In genomic region chr2:73834406-73835015, GRCm38 (mm10) we compare ENCODE assay signal across 23 mouse cellular contexts. TPM values are rescaled to one million over a fixed set of nuclear protein-coding genes. Genes with fewer than 3 reads are reported as not detected.
DNase-seq lines count a peak whose midpoint lies in the region; ATAC-seq and TF ChIP-seq lines count a peak whose summit lies in the region.
"Had no signal": no experiment of that assay in that cellular context is flagged by ENCODE, and none has a peak within 500 bp of the region (broad histone marks: within the 10 kb centered on the region; RNA-seq: fewer than 3 reads in every experiment).

No protein-coding gene starts in this region.

- ATAC-seq in limb, embryonic 14.5 days (ENCODE audit: low FRiP score, low read depth), result no peak
- 0 out of 2 replicates have a peak, but pooled peaks have one; percentile 24 for ATAC-seq in embryonic facial prominence, embryonic 15.5 days (ENCODE audit: insufficient number of reproducible peaks, low FRiP score, low TSS enrichment, low read depth)
- ATAC-seq in heart, embryonic 11.5 days (replicated peaks; ENCODE audit: insufficient number of reproducible peaks, low FRiP score, low TSS enrichment), result no peak
- ATAC-seq: lung, postnatal 0 days had no signal

- no peaks in the 10 kb centered on the region for H3K27me3 ChIP-seq in limb, embryonic 14.5 days (ENCODE audit: control insufficient read depth, insufficient read depth, low read length)
- no peaks in the 10 kb centered on the region for H3K27me3 ChIP-seq in limb, embryonic 10.5 days (ENCODE audit: low read depth, poor library complexity, severe bottlenecking)
- H3K27me3 ChIP-seq in embryonic facial prominence, embryonic 15.5 days, result no peaks in the 10 kb centered on the region
- no peaks in the 10 kb centered on the region for H3K27me3 ChIP-seq in heart, embryonic 11.5 days (ENCODE audit: control insufficient read depth, insufficient read depth, low read length)
- H3K27me3 ChIP-seq: heart, embryonic 15.5 days; kidney, embryonic 15.5 days; midbrain, embryonic 12.5 days had no signal

- TF ChIP-seq POLR2A in limb, embryonic 14.5 days (IDR thresholded peaks at IDR 0.05; ENCODE audit: borderline replicate concordance, extremely low read depth, insufficient read depth, insufficient read length), result no peak

- no peaks in the 10 kb centered on the region for H3K4me1 ChIP-seq in limb, embryonic 14.5 days (ENCODE audit: control insufficient read depth, insufficient read depth, low read length)
- no peaks in the 10 kb centered on the region for H3K4me1 ChIP-seq in limb, embryonic 10.5 days
- H3K4me1 ChIP-seq in embryonic facial prominence, embryonic 15.5 days, result no peaks in the 10 kb centered on the region
- no peaks in the 10 kb centered on the region for H3K4me1 ChIP-seq in heart, embryonic 11.5 days (ENCODE audit: control insufficient read depth, insufficient read depth, low read length)
- H3K4me1 ChIP-seq: heart, embryonic 15.5 days; kidney, embryonic 15.5 days; midbrain, embryonic 12.5 days had no signal

- peak; percentile 10 for DNase-seq in limb, embryonic 14.5 days (ENCODE audit: low spot score)
- no peak for DNase-seq in limb, embryonic 10.5 days (ENCODE audit: low spot score)
- peak; percentile 18 for DNase-seq in retina, postnatal 1 day
- DNase-seq in retina, embryonic 14.5 days (ENCODE audit: low spot score), result no peak
- no peak for DNase-seq in thymus, postnatal 36 days
- DNase-seq: adrenal gland, postnatal 10 days; cerebellum, adult 9-11 months; gastrocnemius, postnatal 36 days; heart, adult 2 months; heart, postnatal 36 days; kidney, adult 11 months; kidney, postnatal 4 days; left cerebral cortex, postnatal 4 days; right cerebral cortex, postnatal 4 days; thymus, postnatal 14 days had no signal

- H3K27ac ChIP-seq in limb, embryonic 14.5 days (replicated peaks; ENCODE audit: low read depth, low read length), result no peak overlapping the region
- no peak overlapping the region for H3K27ac ChIP-seq in limb, embryonic 10.5 days
- H3K27ac ChIP-seq in embryonic facial prominence, embryonic 15.5 days (replicated peaks), result no peak overlapping the region
- H3K27ac ChIP-seq in heart, embryonic 11.5 days (ENCODE audit: low read depth, low read length), result no peak overlapping the region
- H3K27ac ChIP-seq: heart, adult 2 months; heart, embryonic 15.5 days; kidney, embryonic 15.5 days; left cerebral cortex, adult 2 months; liver, embryonic 14.5 days; midbrain, embryonic 12.5 days had no signal

- H3K36me3 ChIP-seq in limb, embryonic 14.5 days (ENCODE audit: control insufficient read depth, insufficient read depth, low read length), result peaks cover 26% of the 10 kb centered on the region
- H3K36me3 ChIP-seq in limb, embryonic 10.5 days, result peaks cover 43% of the 10 kb centered on the region
- peaks cover 10% of the 10 kb centered on the region; the same call in 1 of the 2 replicates for H3K36me3 ChIP-seq in embryonic facial prominence, embryonic 15.5 days
- no peaks in the 10 kb centered on the region; the same call in 1 of the 2 replicates for H3K36me3 ChIP-seq in heart, embryonic 11.5 days (ENCODE audit: control insufficient read depth, insufficient read depth, low read length)

- H3K4me3 ChIP-seq in limb, embryonic 14.5 days (replicated peaks; ENCODE audit: low read length), result no peak overlapping the region
- H3K4me3 ChIP-seq in limb, embryonic 10.5 days, result no peak overlapping the region
- no peak overlapping the region for H3K4me3 ChIP-seq in embryonic facial prominence, embryonic 15.5 days (replicated peaks)
- no peak overlapping the region for H3K4me3 ChIP-seq in heart, embryonic 11.5 days (ENCODE audit: low read depth, low read length)
- H3K4me3 ChIP-seq: heart, adult 2 months; heart, embryonic 15.5 days; kidney, embryonic 15.5 days; left cerebral cortex, adult 2 months; midbrain, embryonic 12.5 days had no signal

- no peaks in the 10 kb centered on the region for H3K9me3 ChIP-seq in limb, embryonic 14.5 days (ENCODE audit: control insufficient read depth, low read length)
- no peaks in the 10 kb centered on the region for H3K9me3 ChIP-seq in limb, embryonic 10.5 days (replicated peaks)
- no peaks in the 10 kb centered on the region for H3K9me3 ChIP-seq in embryonic facial prominence, embryonic 15.5 days (replicated peaks)
- no peaks in the 10 kb centered on the region for H3K9me3 ChIP-seq in heart, embryonic 11.5 days (replicated peaks; ENCODE audit: control insufficient read depth, low read length)
- H3K9me3 ChIP-seq: heart, embryonic 15.5 days; kidney, embryonic 15.5 days; midbrain, embryonic 12.5 days had no signal

- 83% methylated on average over 2 of the region's 2 CpGs for WGBS in limb, embryonic 14.5 days
- 85% methylated on average over 2 of the region's 2 CpGs for WGBS in limb, embryonic 10.5 days
- 64% methylated on average over 2 of the region's 2 CpGs for WGBS in embryonic facial prominence, embryonic 15.5 days
- 70% methylated on average over 2 of the region's 2 CpGs for WGBS in heart, embryonic 11.5 days (ENCODE audit: insufficient replicate concordance)

- no peak overlapping the region for H3K4me2 ChIP-seq in limb, embryonic 14.5 days (replicated peaks; ENCODE audit: low read depth, low read length, severe bottlenecking)
- no peak overlapping the region for H3K4me2 ChIP-seq in embryonic facial prominence, embryonic 15.5 days (replicated peaks)
- no peak overlapping the region for H3K4me2 ChIP-seq in heart, embryonic 11.5 days
- H3K4me2 ChIP-seq: heart, embryonic 15.5 days; kidney, embryonic 15.5 days; midbrain, embryonic 12.5 days had no signal

- H3K9ac ChIP-seq in limb, embryonic 14.5 days (ENCODE audit: low read depth, low read length, severe bottlenecking), result no peak overlapping the region
- H3K9ac ChIP-seq in embryonic facial prominence, embryonic 15.5 days, result no peak overlapping the region
- no peak overlapping the region for H3K9ac ChIP-seq in heart, embryonic 11.5 days (ENCODE audit: low read depth, low read length)
- H3K9ac ChIP-seq: heart, embryonic 15.5 days; kidney, embryonic 15.5 days; liver, embryonic 14.5 days; midbrain, embryonic 12.5 days had no signal

RNA-seq across cellular contexts. Expression of gene Atf2, which starts 57.9 kb away (rescaled TPM):
- polyA plus RNA-seq in limb, embryonic 14.5 days (2012; rRNA removed), result 30.2 and 31.3 TPM in 2 replicates
- 55.3 and 55.6 TPM in 2 replicates for polyA plus RNA-seq in limb, embryonic 14.5 days (2014; fragmentation: Nextera tagmentation; extraction: Ambion mirVana)
- 71.8 and 85.3 TPM in 2 replicates for polyA plus RNA-seq in limb, embryonic 10.5 days (2016; fragmentation: Nextera tagmentation; extraction: Ambion mirVana)
- polyA plus RNA-seq in embryonic facial prominence, embryonic 15.5 days (2015; fragmentation: Nextera tagmentation; extraction: Ambion mirVana), result 57.5 and 62.2 TPM in 2 replicates
- polyA plus RNA-seq in heart, embryonic 11.5 days (2014; fragmentation: Nextera tagmentation; extraction: Ambion mirVana), result 47.8 and 50.4 TPM in 2 replicates

RNA-seq across cellular contexts. Expression of gene Chn1, which starts 59.4 kb away (rescaled TPM):
- 47.8 and 52.8 TPM in 2 replicates for polyA plus RNA-seq in limb, embryonic 14.5 days (2012; rRNA removed)
- polyA plus RNA-seq in limb, embryonic 14.5 days (2014; fragmentation: Nextera tagmentation; extraction: Ambion mirVana), result 29.3 and 34.8 TPM in 2 replicates
- 32.7 and 38.7 TPM in 2 replicates for polyA plus RNA-seq in limb, embryonic 10.5 days (2016; fragmentation: Nextera tagmentation; extraction: Ambion mirVana)
- polyA plus RNA-seq in embryonic facial prominence, embryonic 15.5 days (2015; fragmentation: Nextera tagmentation; extraction: Ambion mirVana), result 24.7 and 25.2 TPM in 2 replicates
- polyA plus RNA-seq in heart, embryonic 11.5 days (2014; fragmentation: Nextera tagmentation; extraction: Ambion mirVana), result 21.4 and 21.5 TPM in 2 replicates

Comparison
In these comparisons a context has a peak if more than half of its experiments do, and no peak if none do; other contexts are left out.
1. DNase-seq: peak in limb, embryonic 14.5 days (single experiment) and retina, postnatal 1 day (single experiment); none in limb, embryonic 10.5 days (single experiment), retina, embryonic 14.5 days (single experiment) and thymus, postnatal 36 days (0 of 2).